Mouse (Mus musculus) B cell, adult 62 days (primary cell): ENCODE data around the gene Gabrg1. TPM values are rescaled to one million over a fixed set of nuclear protein-coding genes. Genes with fewer than 3 reads are reported as not detected.

Experiments used
- total RNA-seq: library from RNA; stranded (reverse); gene quantifications from 4 replicates; pipeline ENCODE4 v1.2.4, GENCODE M21; 2023

Gene Gabrg1
- total RNA-seq = not detected in 4 replicates

DNA sequence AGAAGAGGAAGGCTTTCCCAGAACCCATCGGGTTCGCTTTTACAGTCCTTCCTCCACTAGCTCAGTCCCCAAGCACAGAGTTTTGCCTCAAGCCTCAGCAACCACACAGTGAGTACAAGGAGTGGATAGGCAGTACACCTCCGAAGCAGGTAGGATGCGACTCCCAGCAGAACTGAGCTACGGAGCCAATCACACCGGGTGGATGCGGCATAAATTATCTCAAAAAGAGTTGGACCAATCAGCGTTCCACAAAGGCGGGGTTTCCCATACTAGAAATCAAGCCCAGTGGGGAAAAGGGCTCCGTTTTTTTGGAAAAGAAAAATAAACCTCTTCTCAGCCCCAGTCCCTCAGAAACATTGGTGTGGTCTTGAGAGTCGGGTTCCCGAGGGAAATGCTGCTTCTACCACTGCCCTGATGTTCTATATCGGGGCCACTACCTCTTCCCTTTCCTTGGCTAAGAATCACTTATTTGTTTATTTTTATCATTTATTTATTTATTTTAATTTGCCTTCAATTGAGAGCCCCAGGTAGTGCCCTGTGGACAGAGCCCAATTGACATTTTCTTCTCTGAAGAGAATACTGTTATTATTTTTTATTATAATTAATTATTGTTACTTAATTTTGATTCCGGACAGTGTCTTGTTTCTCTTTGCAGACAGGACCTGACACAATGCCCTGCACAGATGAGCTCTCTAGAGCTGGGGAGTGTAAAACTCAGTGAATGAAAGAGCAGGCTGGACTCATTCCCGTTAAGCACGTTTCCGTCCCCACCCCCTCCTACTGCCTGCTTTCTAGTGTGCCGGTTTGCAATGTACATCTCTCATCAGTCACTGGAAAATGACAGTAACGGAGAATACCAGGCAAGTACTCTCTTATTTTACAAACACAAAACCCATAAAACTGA is at the start of gene Gabrg1:
TSS of gene Gabrg1 (minus strand) at position 426 of the 904 bp plus-strand sequence.

